Mouse (Mus musculus) bone marrow macrophage, adult 2 months (primary cell): ENCODE data around the gene Efna1.

Experiments used
- CTCF ChIP-seq: IDR thresholded peaks from 2 replicates; pipeline ENCODE4 v1.5.1; 2012; ENCODE audit warnings: low read depth, mild to moderate bottlenecking, low read length, moderate library complexity
- POLR2A ChIP-seq: IDR thresholded peaks from 2 replicates; pipeline ENCODE4 v1.6.1; 2012; ENCODE audit warnings: mild to moderate bottlenecking, low read depth, low read length, borderline replicate concordance

GRCm38 (mm10) chr3:89299499-89299898 lies 18.6 kb upstream of the Efna1 start:
- TF ChIP-seq CTCF (no peak), POLR2A (no peak)
